Mouse (Mus musculus) common myeloid progenitor, adult 5-6 weeks (primary cell): ENCODE measurements around the gene Dgki. TPM values are rescaled to one million over a fixed set of nuclear protein-coding genes. Genes with fewer than 3 reads are reported as not detected.

Source experiments
- total RNA-seq: library from RNA; stranded (forward); fragments of 200-1000, 187-1606 nt; gene quantifications from 2 replicates; pipeline ENCODE4 v1.2.3, GENCODE M21; 2017

Gene Dgki
- total RNA-seq, 1 experiment from 2014 or later = 0.27 TPM

Other genes with a start within 250 kb of the Dgki start
- gene Creb3l2, start 142.0 kb upstream of the Dgki start, total RNA-seq = 4.3 and 4.7 TPM in 2 replicates
- not detected in 2 replicates for gene Akr1d1, start 230.0 kb upstream of the Dgki start, total RNA-seq